Mouse (Mus musculus) heart, embryonic 14.5 days (tissue): Measurements from ENCODE around the gene Agap1. TPM values are rescaled to one million over a fixed set of nuclear protein-coding genes. Genes with fewer than 3 reads are reported as not detected.

Experiments used
- ATAC-seq: fragments of 200-750 bp; cut with Nextera tagmentation; 2 replicates; pipeline ENCODE4 v1.8.0; 2017; ENCODE audit warnings: low read depth, moderate TSS enrichment; ENCODE audit not compliant: insufficient number of reproducible peaks, insufficient read depth, low FRiP score
- H3K27ac ChIP-seq, 2 experiments: fragments of 200-500 bp in 1 of 2; fragments of 300-500 bp in 1 of 2; sonication (generic) in 1 of 2; replicated peaks in 1 of 2; 2 replicates each; pipeline ENCODE4 v1.5.1; 2012 to 2014; ENCODE audit warnings: low read depth in 2 of 2, low read length in 2 of 2, control low read depth in 1 of 2, mild to moderate bottlenecking in 1 of 2, mixed read lengths in 1 of 2; ENCODE audit not compliant: control insufficient read depth in 1 of 2, insufficient read depth in 1 of 2
- H3K27me3 ChIP-seq: fragments of 300-500 bp; sonication (generic); 2 replicates; pipeline ENCODE4 v1.6.1; 2014; ENCODE audit warnings: mild to moderate bottlenecking, low read length, control low read depth; ENCODE audit not compliant: control insufficient read depth, insufficient read depth
- H3K36me3 ChIP-seq: fragments of 300-500 bp; sonication (generic); 2 replicates; pipeline ENCODE4 v1.6.1; 2014; ENCODE audit warnings: mild to moderate bottlenecking, control low read depth, low read length, mixed read lengths; ENCODE audit not compliant: control insufficient read depth, insufficient read depth
- H3K4me1 ChIP-seq, 2 experiments: fragments of 200-500 bp in 1 of 2; fragments of 300-500 bp in 1 of 2; sonication (generic) in 1 of 2; 2 replicates each; pipeline ENCODE4 v1.6.1; 2012 to 2014; ENCODE audit warnings: low read length in 2 of 2, control low read depth in 1 of 2, mixed read lengths in 1 of 2; ENCODE audit not compliant: control insufficient read depth in 2 of 2, insufficient read depth in 2 of 2
- H3K4me2 ChIP-seq: fragments of 300-500 bp; sonication (generic); 2 replicates; pipeline ENCODE4 v1.6.1; 2014; ENCODE audit warnings: mild to moderate bottlenecking, low read length
- H3K4me3 ChIP-seq, 2 experiments: fragments of 200-500 bp in 1 of 2; fragments of 300-500 bp in 1 of 2; sonication (generic) in 1 of 2; 2 replicates each; pipeline ENCODE4 v1.5.1; 2012 to 2014; ENCODE audit warnings: low read length in 2 of 2, mild to moderate bottlenecking in 2 of 2, control low read depth in 1 of 2, low read depth in 1 of 2, moderate library complexity in 1 of 2; ENCODE audit not compliant: control insufficient read depth in 1 of 2, insufficient read depth in 1 of 2
- H3K9ac ChIP-seq: fragments of 300-500 bp; sonication (generic); 2 replicates; pipeline ENCODE4 v1.6.1; 2014; ENCODE audit warnings: mild to moderate bottlenecking, low read length
- H3K9me3 ChIP-seq: fragments of 300-500 bp; sonication (generic); 2 replicates; pipeline ENCODE4 v1.6.1; 2016; ENCODE audit warnings: low read length, control low read depth; ENCODE audit not compliant: control insufficient read depth
- WGBS: fragments of 180-500 bp; shearing (Covaris S2); extraction: QIAGEN DNeasy Blood & Tissue Kit; methylation state at CpG from one replicate; pipeline ENCODE4 v1.1.7; 2014; 5-methylcytosine and 5-hydroxymethylcytosine counted together
- polyA plus RNA-seq: library from polyadenylated mRNA; unstranded; fragments of >200 nt; fragmentation: Nextera tagmentation; extraction: Ambion mirVana; gene quantifications from 2 replicates; pipeline ENCODE4 v1.2.1, GENCODE M21; 2014

Agap1 gene
- polyA plus RNA-seq, 1 experiment from 2014 or later: 17.0 TPM

- H3K9me3 ChIP-seq: no peaks in the 10 kb centered on the region
- H3K36me3 ChIP-seq: no peaks in the 10 kb centered on the region
- no peaks in the 10 kb centered on the region for H3K27me3 ChIP-seq
- H3K27ac ChIP-seq: no peak overlapping the region
- H3K9ac ChIP-seq: no peak overlapping the region
- no peak for ATAC-seq
- no peak overlapping the region for H3K4me2 ChIP-seq
- peaks cover 16% of the 10 kb centered on the region in 2 experiments for H3K4me1 ChIP-seq
- H3K4me3 ChIP-seq: no peak overlapping the region
- 71% methylated on average over 18 of the region's 18 CpGs for WGBS
These were observed 93.2 kb downstream of the Agap1 start for GRCm38 (mm10) chr1:89547525-89548504.

- 74% methylated on average over 25 of the region's 25 CpGs for WGBS
- no peak overlapping the region for H3K4me3 ChIP-seq
- no peaks in the 10 kb centered on the region for H3K36me3 ChIP-seq
- H3K9ac ChIP-seq: no peak overlapping the region
- H3K9me3 ChIP-seq: no peaks in the 10 kb centered on the region
- H3K4me2 ChIP-seq: no peak overlapping the region
- peaks cover 17 to 18% of the 10 kb centered on the region in 2 experiments for H3K4me1 ChIP-seq
- H3K27ac ChIP-seq: no peak overlapping the region
- H3K27me3 ChIP-seq: no peaks in the 10 kb centered on the region
- ATAC-seq: no peak
These were observed 95.7 kb downstream of the Agap1 start for GRCm38 (mm10) chr1:89550061-89550869.

DNA sequence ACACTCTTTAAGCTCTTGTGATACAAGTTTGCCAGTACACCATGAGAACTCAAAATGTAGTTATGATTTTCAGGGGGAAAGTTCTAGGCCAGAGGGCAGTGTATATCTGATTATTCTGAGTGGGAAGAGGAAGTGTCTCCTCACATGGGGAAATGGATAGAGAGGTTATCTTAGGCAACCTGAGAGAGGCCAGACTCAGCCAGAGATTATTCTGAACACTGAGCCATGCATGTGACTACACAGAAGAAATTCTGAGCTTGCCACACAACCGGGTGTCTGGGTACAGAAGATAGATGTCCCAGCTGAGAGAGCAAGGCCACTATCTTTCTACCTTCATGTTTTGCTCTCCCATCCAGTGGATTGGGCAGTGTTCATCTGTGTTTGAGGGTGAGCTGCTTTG lies 97.9 kb downstream of the Agap1 start:
- H3K27me3 ChIP-seq: no peaks in the 10 kb centered on the region
- WGBS: 21% methylated on average over 1 of the region's 1 CpGs
- no peak overlapping the region for H3K4me3 ChIP-seq
- no peak overlapping the region for H3K9ac ChIP-seq
- H3K4me1 ChIP-seq: peaks cover 17 to 19% of the 10 kb centered on the region in 2 experiments
- no peaks in the 10 kb centered on the region for H3K36me3 ChIP-seq
- H3K9me3 ChIP-seq: no peaks in the 10 kb centered on the region
- H3K4me2 ChIP-seq: no peak overlapping the region
- no peak for ATAC-seq
- no peak overlapping the region for H3K27ac ChIP-seq

DNA sequence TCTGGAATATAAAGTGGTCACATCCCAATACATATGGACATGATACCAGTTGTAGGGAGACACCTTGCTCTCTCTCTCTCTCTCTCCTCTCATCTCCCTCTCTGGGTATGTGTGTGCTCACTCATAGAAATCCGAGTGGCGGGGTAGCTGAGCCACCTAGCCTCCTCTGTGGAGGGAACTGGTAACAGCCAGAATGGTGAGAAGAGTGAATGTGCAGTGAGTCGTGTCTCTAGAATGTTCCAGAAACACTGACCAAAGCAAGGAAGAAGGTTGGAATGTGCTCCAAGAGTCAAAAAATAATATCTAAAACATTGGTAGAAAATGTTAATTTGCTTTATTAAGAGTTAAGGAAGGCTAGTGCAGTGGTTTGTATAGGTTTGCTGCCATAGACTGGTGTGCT lies 99.2 kb downstream of the Agap1 start:
- WGBS: 85% methylated on average over 3 of the region's 3 CpGs
- Histone ChIP-seq H3K4me3 (no peak overlapping the region), H3K9me3 (no peaks in the 10 kb centered on the region), H3K4me2 (no peak overlapping the region), H3K27me3 (no peaks in the 10 kb centered on the region), H3K36me3 (no peaks in the 10 kb centered on the region), H3K4me1 (peaks cover 21 to 22% of the 10 kb centered on the region in 2 experiments), H3K27ac (no peak overlapping the region), H3K9ac (no peak overlapping the region)
- ATAC-seq: no peak

- 65% methylated on average over 18 of the region's 18 CpGs for WGBS
- Histone ChIP-seq H3K27ac (no peak overlapping the region), H3K27me3 (no peaks in the 10 kb centered on the region), H3K4me3 (no peak overlapping the region), H3K36me3 (no peaks in the 10 kb centered on the region), H3K4me1 (peaks cover 15 to 18% of the 10 kb centered on the region in 2 experiments), H3K4me2 (no peak overlapping the region), H3K9me3 (no peaks in the 10 kb centered on the region), H3K9ac (no peak overlapping the region)
- ATAC-seq: no peak
These were observed 100.6 kb downstream of the Agap1 start for GRCm38 (mm10) chr1:89554969-89555856.

DNA sequence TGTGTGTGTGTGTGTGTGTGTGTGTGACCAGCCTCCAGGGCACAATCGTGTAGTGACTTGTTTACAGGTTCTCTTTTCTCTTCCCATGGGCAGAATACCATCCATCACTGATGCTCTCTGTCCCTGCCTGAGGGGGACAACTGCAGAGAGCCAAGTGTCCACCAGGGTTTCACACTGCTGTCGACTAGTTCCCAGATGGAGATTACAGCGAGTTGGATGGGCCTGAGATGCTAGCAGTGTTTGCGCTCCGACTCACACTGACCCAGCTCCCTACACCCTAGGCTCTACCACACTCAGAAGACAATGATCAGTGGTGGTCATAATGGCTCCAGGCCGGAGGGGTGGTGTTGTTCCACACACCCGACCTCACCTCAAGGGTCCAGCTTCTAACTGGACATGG lies 101.4 kb downstream of the Agap1 start:
- no peak for ATAC-seq
- H3K4me1 ChIP-seq: peaks cover 12 to 18% of the 10 kb centered on the region in 2 experiments
- H3K9ac ChIP-seq: no peak overlapping the region
- no peaks in the 10 kb centered on the region for H3K27me3 ChIP-seq
- H3K4me3 ChIP-seq: no peak overlapping the region
- no peaks in the 10 kb centered on the region for H3K36me3 ChIP-seq
- no peak overlapping the region for H3K4me2 ChIP-seq
- H3K9me3 ChIP-seq: no peaks in the 10 kb centered on the region
- H3K27ac ChIP-seq: no peak overlapping the region
- 74% methylated on average over 7 of the region's 7 CpGs for WGBS

- 74% methylated on average over 6 of the region's 6 CpGs for WGBS
- no peak overlapping the region for H3K27ac ChIP-seq
- H3K9me3 ChIP-seq: no peaks in the 10 kb centered on the region
- no peaks in the 10 kb centered on the region for H3K27me3 ChIP-seq
- no peaks in the 10 kb centered on the region for H3K36me3 ChIP-seq
- no peak overlapping the region for H3K4me3 ChIP-seq
- H3K4me2 ChIP-seq: no peak overlapping the region
- H3K9ac ChIP-seq: no peak overlapping the region
- ATAC-seq: no peak
- H3K4me1 ChIP-seq: peaks cover 15 to 18% of the 10 kb centered on the region in 2 experiments
These were observed 102.8 kb downstream of the Agap1 start for GRCm38 (mm10) chr1:89557401-89557800.
